Mouse (Mus musculus) cerebellum, adult 2 months (tissue): ENCODE measurements around the gene Pax3.

ENCODE experiments used
- CTCF ChIP-seq: fragments of 200-500 bp; IDR thresholded peaks from 2 replicates; pipeline ENCODE4 v1.5.1; 2011; ENCODE audit warnings: low read depth, mild to moderate bottlenecking, control low read depth, low read length, moderate library complexity, borderline replicate concordance; ENCODE audit not compliant: insufficient read depth
- POLR2A ChIP-seq: fragments of 200-500 bp; IDR thresholded peaks from 2 replicates; pipeline ENCODE4 v1.6.1; 2011; ENCODE audit warnings: low read length, control low read depth, borderline replicate concordance; ENCODE audit not compliant: insufficient read depth

DNA sequence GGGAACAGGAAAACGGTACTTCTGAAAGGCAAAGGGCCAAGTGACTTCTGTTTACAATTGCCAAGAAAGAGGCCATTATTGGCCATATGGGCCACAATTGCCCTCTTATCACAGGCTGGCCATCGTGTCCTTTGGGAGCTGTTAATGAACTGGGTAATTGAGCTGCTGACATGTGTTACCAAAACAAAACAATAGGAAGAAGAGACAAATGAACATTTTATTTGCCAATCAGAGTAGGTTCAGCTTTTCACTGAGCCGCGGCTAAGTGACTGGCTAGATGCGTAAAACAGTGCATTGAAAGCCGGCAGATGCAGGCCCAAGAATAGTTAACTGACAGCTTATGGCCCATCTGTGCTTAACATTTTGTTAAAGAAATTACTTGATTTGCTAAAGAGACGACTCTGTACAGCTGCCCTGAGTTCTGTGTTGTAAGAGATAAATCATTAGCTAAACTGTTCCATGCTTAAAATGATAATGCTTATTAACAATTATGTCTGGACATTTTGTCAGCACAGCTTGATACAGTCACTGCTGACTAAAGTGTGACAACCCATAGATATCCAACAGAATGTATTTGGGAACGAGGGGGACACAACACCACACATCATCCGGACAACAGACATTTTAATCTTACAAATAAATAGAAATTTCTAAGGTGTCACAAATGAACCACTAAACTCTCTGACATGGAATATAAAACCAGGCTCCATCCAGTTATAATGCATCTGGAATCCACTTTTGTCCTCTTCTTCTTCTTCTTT lies 55.0 kb downstream of the Pax3 start:
- TF ChIP-seq POLR2A (no peak), CTCF (no peak)
